Mouse (Mus musculus) brain, embryonic 14.5 days (tissue): Measurements from ENCODE around the gene Ocel1.

Source experiments
- CTCF ChIP-seq: fragments of 200-500 bp; IDR thresholded peaks from 2 replicates; pipeline ENCODE4 v1.5.1; 2012; ENCODE audit warnings: inconsistent platforms, mild to moderate bottlenecking, moderate library complexity, borderline replicate concordance; ENCODE audit not compliant: insufficient read depth, insufficient read length; ENCODE audit errors: extremely low read depth
- POLR2A ChIP-seq: fragments of 200-500 bp; IDR thresholded peaks from 2 replicates; pipeline ENCODE4 v1.6.1; 2012; ENCODE audit warnings: mild to moderate bottlenecking, inconsistent platforms, borderline replicate concordance; ENCODE audit not compliant: poor library complexity, insufficient read depth, insufficient read length, severe bottlenecking; ENCODE audit errors: extremely low read depth

- TF ChIP-seq POLR2A: no peak
- no peak for TF ChIP-seq CTCF
Measured at GRCm38 (mm10) chr8:71372427-71372826, 1.3 kb downstream of the Ocel1 start.
